Mouse (Mus musculus): ENCODE data around the gene Ccdc9.

Gene Ccdc9

GRCm38 (mm10) chr7:16286026-16286961, at the start of gene Ccdc9:
Gene Ccdc9 (minus strand): TSS chr7:16286795.
- DNase-seq (ENCODE audit: low spot score) = peak; percentile 99

- DNase-seq (ENCODE audit: low spot score) = no peak
These were observed 42.6 kb upstream of the Ccdc9 start for GRCm38 (mm10) chr7:16329146-16329545.

GRCm38 (mm10) chr7:16326607-16326971, 40.0 kb upstream of the Ccdc9 start:
- no peak for DNase-seq (ENCODE audit: low spot score)

GRCm38 (mm10) chr7:16325920-16326606, 39.5 kb upstream of the Ccdc9 start:
- DNase-seq (ENCODE audit: low spot score) = peak; percentile 58

GRCm38 (mm10) chr7:16324661-16325060, 38.1 kb upstream of the Ccdc9 start:
- DNase-seq (ENCODE audit: low spot score) = no peak

- no peak for DNase-seq (ENCODE audit: low spot score)
These were observed 33.9 kb upstream of the Ccdc9 start for GRCm38 (mm10) chr7:16320479-16320878.

- DNase-seq (ENCODE audit: low spot score) = no peak
These were observed 32.6 kb upstream of the Ccdc9 start for GRCm38 (mm10) chr7:16319216-16319615.

GRCm38 (mm10) chr7:16317094-16317493, 30.5 kb upstream of the Ccdc9 start:
- no peak for DNase-seq (ENCODE audit: low spot score)

- no peak for DNase-seq (ENCODE audit: low spot score)
These were observed 28.7 kb upstream of the Ccdc9 start for GRCm38 (mm10) chr7:16315222-16315759.

- DNase-seq (ENCODE audit: low spot score) = no peak
These were observed 27.7 kb upstream of the Ccdc9 start for GRCm38 (mm10) chr7:16314221-16314775.

- peak; percentile 78 for DNase-seq (ENCODE audit: low spot score)
These were observed 27.1 kb upstream of the Ccdc9 start for GRCm38 (mm10) chr7:16313481-16314220.

GRCm38 (mm10) chr7:16312672-16313311, 26.2 kb upstream of the Ccdc9 start:
- peak; percentile 42 for DNase-seq (ENCODE audit: low spot score)

- DNase-seq (ENCODE audit: low spot score) = peak; percentile 12
These were observed 25.5 kb upstream of the Ccdc9 start for GRCm38 (mm10) chr7:16312011-16312671.

- peak; percentile 65 for DNase-seq (ENCODE audit: low spot score)
These were observed 24.9 kb upstream of the Ccdc9 start for GRCm38 (mm10) chr7:16311453-16312004.

- DNase-seq (ENCODE audit: low spot score) = peak; percentile 75
These were observed 24.2 kb upstream of the Ccdc9 start for GRCm38 (mm10) chr7:16310521-16311452.

- peak; percentile 91 for DNase-seq (ENCODE audit: low spot score)
These were observed 23.5 kb upstream of the Ccdc9 start for GRCm38 (mm10) chr7:16310020-16310520.

GRCm38 (mm10) chr7:16309318-16310019, 22.9 kb upstream of the Ccdc9 start:
- DNase-seq (ENCODE audit: low spot score) = peak; percentile 91

- DNase-seq (ENCODE audit: low spot score) = no peak
These were observed 22.1 kb upstream of the Ccdc9 start for GRCm38 (mm10) chr7:16308555-16309317.

Measured in T-cell, adult 2 months (primary cell).